Mouse (Mus musculus) cerebral cortex, adult 2 months (tissue): ENCODE results near the gene Carhsp1.

ENCODE experiments used
- WGBS: fragments of 180-500 bp; shearing (Covaris S2); methylation state at CpG from one replicate; pipeline ENCODE4 v1.1.7; 2018; 5-methylcytosine and 5-hydroxymethylcytosine counted together

Carhsp1 gene

DNA sequence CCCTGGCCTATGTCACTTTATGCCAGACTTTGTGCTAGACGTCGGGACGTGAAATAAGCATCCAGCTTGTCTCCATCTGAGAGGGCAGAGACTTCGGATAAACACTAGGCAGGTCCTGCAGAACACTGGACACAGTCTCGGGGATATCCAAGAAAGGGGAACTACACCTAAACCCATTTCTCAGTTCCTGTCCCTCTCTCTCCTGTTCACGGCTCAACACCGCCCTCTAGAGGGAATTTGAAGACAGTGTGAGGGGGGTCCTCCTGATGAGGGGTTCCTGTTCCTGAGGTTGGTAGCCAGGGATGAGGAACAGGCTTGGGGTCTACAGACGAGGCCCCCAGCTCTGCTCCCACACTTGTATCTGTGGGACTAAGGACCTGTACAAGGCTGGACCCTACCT, 2.2 kb upstream of the Carhsp1 start:
- WGBS: 11% methylated on average over 8 of the region's 8 CpGs

DNA sequence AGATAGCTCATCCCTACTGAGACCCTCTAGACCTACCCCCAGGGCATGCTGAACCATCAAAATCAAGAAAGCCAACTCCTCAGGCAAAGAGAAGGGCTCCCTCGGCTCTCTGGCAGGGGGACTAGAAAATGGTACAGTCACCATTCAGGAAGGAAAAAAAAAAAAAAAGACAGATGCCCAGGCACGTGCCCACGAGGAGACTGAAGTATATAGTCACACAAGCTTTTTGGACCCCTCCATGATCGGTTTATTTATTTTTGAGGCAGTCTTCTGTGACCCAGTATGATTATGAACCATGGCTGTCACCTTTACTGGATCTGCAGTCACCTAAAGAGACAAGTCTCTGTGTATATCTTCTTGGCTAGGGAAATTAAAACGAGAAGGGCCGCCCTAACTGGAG, 1.4 kb upstream of the Carhsp1 start:
- WGBS: 56% methylated on average over 6 of the region's 6 CpGs

- 1% methylated on average over 18 of the region's 18 CpGs for WGBS
Measured at GRCm38 (mm10) chr16:8672350-8672687, 364 bp upstream of the Carhsp1 start.

- WGBS: 27% methylated on average over 15 of the region's 15 CpGs
Measured at GRCm38 (mm10) chr16:8670041-8671035, 1.6 kb downstream of the Carhsp1 start.

DNA sequence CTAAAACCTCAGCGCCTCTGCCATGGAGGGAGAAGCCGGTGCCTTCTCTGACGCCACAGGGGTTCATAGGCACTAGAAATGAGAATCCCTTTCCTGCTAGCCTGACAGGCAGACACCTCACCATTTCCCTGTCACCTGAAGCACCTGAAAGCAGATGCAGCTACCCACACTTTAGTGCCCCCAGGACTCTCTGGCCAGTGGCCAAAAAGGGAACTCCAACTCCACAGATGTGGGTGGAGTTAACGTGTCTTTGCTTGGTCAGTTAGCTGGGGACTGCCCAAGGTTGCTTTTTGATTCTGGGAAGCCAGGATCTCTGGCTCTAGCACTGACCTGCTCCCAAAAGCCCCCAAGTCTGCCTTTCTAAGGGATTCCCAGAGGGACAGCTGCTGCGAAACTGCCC, 2.5 kb downstream of the Carhsp1 start:
- 66% methylated on average over 5 of the region's 5 CpGs for WGBS

GRCm38 (mm10) chr16:8668386-8668785, 3.6 kb downstream of the Carhsp1 start:
- WGBS: 72% methylated on average over 2 of the region's 2 CpGs

DNA sequence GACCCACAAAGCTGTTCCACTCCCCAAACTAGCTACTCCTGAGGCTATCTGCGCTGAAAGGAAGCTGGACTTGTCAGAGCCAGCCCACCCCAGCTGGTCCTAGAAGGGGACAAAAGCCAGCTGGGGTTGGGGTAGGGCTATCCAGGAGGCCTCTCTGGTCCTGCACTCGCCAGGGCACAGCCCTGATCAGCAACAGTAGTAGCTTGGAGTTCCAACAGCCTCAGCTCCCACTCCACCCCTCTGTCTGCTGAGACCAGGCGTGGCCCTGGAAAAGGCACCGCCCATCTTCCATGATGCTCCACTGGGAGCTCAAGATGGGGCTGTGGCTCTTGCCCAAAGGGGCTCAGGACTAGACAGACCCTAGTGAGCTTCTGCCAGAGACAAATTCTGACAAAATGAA, 4.1 kb downstream of the Carhsp1 start:
- 80% methylated on average over 4 of the region's 4 CpGs for WGBS

GRCm38 (mm10) chr16:8667261-8667660, 4.7 kb downstream of the Carhsp1 start:
- 73% methylated on average over 7 of the region's 7 CpGs for WGBS

DNA sequence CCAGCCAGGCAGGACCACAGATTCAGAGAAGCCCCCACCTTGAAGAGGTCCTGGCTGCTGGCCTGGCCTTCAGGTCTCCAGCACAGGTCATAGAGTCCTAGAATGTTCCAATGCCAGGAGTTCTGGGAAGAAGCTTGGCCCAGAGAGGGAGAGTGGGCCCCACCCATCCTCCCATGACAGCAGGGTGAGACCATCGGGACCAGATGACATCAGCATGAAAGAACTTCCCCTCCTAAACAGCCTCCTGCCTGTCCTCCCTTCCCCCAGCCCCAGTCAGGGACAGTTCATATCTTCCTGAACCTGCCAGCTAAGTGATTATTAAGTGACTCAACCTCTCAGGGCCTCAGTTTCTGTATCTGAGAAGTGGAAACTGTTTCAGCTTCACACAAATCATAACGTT, 5.5 kb downstream of the Carhsp1 start:
- WGBS: 67% methylated on average over 2 of the region's 2 CpGs

DNA sequence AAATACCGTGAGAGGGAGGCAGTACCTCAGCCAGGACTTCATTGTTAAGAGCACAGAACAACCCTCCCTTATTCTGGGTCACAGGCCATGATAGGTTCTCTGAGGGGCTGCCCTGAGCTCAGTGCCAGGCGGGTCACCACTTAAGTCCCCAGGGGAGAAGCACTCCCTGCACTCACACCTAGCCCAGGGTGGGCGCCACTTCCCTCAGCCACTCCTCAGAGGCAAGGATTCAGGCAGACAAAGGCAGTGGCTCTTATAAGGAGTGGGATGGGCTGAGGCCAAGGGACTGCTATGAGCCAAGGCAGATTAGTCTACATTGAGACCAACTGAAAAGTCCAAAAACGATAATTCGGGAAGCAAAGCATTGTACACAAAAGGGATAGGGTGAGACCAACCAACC, 6.6 kb downstream of the Carhsp1 start:
- WGBS: 77% methylated on average over 5 of the region's 5 CpGs

DNA sequence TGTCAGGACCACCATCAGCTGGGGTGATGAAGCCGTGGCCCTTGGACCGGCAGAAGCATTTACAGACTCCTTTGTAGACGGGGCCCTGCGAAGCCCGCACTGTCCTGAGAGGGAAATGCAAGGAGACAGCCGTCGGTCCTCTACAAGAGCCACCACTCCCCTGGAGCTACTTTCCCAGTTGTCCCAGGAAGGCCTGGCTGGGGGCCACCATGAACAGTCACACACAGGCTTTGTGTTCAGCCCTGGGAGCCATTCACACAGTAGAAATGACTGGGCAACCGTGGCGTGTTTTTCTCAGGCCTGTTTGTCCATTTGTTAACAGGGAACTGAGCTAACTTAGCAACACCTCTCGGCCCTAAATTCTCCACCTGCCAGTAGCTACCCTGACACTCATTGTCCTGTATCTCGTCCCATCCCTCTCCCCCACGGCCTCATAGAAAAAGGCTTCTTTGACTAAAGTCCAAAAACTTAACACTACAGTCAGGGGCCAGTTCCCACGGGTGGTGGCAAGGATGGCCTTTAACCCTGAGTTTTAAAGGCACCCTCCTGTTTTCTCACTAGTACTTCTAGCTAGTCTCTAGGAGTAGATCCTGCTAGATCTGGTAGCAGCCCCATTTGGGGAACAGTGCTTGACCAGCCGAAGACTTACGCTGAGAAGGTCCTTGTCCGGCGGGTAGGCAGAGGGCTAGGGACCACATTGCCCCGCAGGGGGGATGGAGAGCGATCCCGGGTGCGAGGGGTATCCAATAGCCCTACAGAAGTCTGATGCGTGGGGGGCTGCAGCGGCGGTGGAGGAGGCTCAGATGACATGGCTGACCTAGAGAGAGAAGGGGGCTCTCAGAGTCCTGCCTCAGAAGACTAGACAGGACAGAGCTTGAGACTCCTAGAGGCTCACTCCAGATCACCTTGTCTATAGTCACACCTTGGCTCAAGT, 8.1 kb downstream of the Carhsp1 start:
- 71% methylated on average over 24 of the region's 24 CpGs for WGBS

DNA sequence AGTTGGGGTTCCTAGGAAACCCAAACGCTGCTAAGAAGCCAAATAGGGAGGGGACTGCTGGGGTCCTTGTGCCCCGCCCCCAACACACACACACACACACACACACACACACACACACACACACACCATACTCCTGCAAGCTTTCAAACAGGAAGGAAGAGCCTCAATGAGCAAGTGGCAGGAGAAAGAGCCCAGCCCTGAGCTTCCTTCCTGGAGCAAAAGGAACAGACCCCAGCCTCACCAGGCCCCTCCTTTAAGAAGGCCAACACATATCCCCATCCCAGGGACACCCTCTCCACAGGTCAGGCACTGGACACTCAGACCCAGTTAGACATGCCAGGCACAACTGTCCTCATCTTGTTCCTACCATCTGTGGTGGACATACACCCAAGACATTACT, 8.9 kb downstream of the Carhsp1 start:
- WGBS: 54% methylated on average over 2 of the region's 2 CpGs

DNA sequence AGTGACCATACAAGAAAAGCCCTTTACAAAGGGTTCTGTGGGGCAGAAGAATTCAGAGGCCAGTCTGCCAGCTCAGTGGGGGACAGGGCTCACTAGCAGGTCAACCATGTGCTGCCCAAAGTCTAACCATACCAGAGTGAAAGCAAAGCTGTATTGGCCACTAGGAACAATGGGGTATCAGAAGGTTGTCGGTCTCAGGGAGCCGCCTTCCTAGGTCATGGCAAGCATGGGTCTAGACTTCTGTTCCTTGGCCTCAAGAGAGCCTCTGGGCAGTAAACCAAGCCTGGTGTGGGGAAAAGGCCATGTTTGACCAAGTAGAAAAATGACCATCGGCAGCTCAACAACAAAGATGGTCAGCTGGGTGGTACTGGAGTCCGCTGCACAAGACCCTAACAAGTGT, 13.2 kb downstream of the Carhsp1 start:
- 71% methylated on average over 4 of the region's 4 CpGs for WGBS

DNA sequence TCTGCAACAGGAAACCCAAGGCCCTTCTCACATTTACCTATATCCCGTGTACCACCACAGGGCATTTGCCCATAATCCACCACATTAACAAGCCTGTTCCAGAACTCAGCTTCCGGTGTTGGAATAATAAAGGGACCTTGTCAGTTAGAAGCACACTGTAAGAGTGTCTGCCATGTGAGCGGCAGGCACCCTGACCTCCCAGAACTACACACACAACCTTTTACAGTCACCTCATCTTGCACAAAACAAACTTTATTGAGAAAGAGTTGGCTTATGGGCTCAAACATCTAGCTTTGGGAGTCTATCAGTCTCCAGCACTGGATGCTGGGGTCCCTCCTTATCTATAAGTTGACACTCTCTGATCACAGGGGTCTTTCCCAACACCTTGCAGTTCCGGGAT, 13.6 kb downstream of the Carhsp1 start:
- WGBS: 81% methylated on average over 4 of the region's 4 CpGs

GRCm38 (mm10) chr16:8656256-8656655, 15.7 kb downstream of the Carhsp1 start:
- 85% methylated on average over 2 of the region's 2 CpGs for WGBS

- WGBS: 86% methylated on average over 9 of the region's 9 CpGs
Measured at GRCm38 (mm10) chr16:8655599-8655998, 16.4 kb downstream of the Carhsp1 start.

GRCm38 (mm10) chr16:8655108-8655507, 16.8 kb downstream of the Carhsp1 start:
- WGBS: 73% methylated on average over 6 of the region's 6 CpGs

DNA sequence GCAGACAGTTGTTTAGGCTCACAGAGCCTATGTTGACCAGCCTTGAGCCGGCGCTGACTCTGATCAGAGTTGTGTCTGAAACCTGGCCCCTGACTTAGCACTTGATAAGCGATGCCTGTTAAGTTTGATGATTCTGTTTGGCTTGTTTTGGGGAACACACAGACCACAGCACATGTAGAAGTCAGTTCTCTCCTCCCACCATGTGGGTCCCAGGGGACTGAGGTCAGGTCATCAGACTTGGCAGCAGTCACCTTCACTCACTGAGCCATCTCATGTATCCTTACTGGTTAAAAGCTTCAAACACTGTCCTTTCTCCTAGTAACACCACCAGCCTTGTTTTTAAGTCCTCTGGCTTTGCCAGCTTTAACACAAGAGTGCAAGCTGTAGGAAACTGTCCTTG, 21.9 kb downstream of the Carhsp1 start:
- WGBS: over 99% methylated on average over 3 of the region's 3 CpGs

DNA sequence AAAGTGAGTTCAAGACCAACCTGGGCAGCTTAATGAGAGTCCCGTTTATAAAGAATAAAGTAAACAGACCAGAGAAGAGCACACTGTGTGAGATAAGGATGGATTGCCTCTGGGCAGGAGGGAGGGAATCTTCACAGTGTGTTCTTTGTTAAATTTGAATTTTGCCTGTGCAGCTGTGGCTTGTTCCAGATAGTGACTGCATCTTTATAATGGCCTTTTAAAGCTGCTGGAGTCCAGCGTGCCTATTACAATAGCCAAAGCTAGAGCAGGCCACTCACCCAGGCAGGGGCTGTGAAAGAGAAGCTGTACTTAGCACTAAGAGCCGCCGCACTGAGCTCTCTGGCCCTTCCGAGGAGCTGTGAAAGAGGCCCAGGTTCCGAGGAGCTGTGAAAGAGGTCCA, 26.4 kb downstream of the Carhsp1 start:
- WGBS: 66% methylated on average over 6 of the region's 6 CpGs

DNA sequence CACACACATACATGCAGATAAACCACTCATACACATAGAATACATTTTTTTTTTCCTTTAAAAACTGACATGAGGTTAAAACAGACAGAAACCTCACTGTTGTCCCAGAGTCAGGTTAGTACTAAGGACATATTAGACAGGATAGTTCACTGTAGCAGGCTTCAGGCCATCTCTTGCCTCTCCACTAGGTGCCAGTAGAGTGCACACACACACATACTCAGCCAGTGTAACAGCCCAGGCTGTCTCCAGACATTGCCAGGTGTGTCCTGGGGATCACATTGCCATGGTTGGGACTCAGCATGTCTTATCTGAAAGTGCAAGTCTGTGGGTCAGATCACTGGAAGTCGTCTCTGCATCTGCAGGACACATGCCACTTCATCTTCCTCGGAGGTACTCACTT, 28.1 kb downstream of the Carhsp1 start:
- WGBS: 72% methylated on average over 2 of the region's 2 CpGs

DNA sequence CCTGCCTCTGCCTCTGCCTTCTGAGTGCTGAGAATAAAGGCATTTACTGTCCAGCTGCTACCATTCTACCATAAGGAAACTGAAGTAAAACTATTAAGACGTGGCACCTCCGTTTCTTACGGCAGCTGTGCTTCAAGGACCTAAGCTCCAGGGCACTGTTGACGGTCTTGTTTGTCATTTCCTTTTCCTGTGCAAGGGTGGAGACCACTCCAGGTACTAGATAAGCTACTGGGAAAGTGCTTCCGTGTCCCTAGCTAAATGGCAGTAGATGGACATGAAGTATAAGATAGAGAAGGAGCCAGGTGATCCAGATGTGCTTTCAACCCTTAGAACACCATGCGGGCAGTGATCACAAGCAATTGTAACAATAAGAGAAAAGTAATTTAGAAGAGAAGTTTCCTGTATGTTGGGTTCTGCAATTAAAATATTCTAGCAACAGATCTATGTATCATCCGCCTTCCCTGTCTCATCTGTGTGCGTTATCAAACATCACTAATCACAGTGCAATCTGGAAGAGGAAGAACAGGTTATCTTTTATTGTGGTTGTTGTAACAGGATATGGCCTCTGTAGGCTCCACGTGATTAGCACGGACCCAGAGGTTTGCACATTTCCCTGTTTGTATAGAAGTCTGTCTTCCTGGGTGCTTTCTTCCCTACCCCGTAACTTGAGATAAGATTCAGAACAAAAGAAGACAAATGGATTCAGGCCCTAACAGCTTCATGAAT, 32.3 kb downstream of the Carhsp1 start:
- 84% methylated on average over 11 of the region's 11 CpGs for WGBS

GRCm38 (mm10) chr16:8638131-8638530, 33.8 kb downstream of the Carhsp1 start:
- 41% methylated on average over 7 of the region's 7 CpGs for WGBS
